Mouse (Mus musculus) heart, embryonic 11.5 days (tissue): ENCODE results near the gene Ndufs3. TPM values are rescaled to one million over a fixed set of nuclear protein-coding genes. Genes with fewer than 3 reads are reported as not detected.

Experiments
- ATAC-seq: fragments of 200-750 bp; cut with Nextera tagmentation; replicated peaks from 2 replicates; pipeline ENCODE4 v1.8.0; 2017; ENCODE audit warnings: moderate library complexity; ENCODE audit not compliant: insufficient number of reproducible peaks, low FRiP score, low TSS enrichment
- H3K27ac ChIP-seq: fragments of 300-500 bp; sonication (generic); 2 replicates; pipeline ENCODE4 v1.5.1; 2014; ENCODE audit warnings: mild to moderate bottlenecking, low read depth, low read length
- H3K27me3 ChIP-seq: fragments of 300-500 bp; sonication (generic); 2 replicates; pipeline ENCODE4 v1.6.1; 2014; ENCODE audit warnings: mild to moderate bottlenecking, low read length, mixed read lengths; ENCODE audit not compliant: control insufficient read depth, insufficient read depth
- H3K36me3 ChIP-seq: fragments of 300-500 bp; sonication (generic); 2 replicates; pipeline ENCODE4 v1.6.1; 2014; ENCODE audit warnings: mild to moderate bottlenecking, low read length, moderate library complexity, mixed read lengths; ENCODE audit not compliant: control insufficient read depth, insufficient read depth
- H3K4me1 ChIP-seq: fragments of 300-500 bp; sonication (generic); 2 replicates; pipeline ENCODE4 v1.6.1; 2014; ENCODE audit warnings: low read length; ENCODE audit not compliant: control insufficient read depth, insufficient read depth
- H3K4me2 ChIP-seq: fragments of 300-500 bp; sonication (generic); 2 replicates; pipeline ENCODE4 v1.6.1; 2014; ENCODE audit warnings: mild to moderate bottlenecking, moderate library complexity
- H3K4me3 ChIP-seq: fragments of 300-500 bp; sonication (generic); 2 replicates; pipeline ENCODE4 v1.5.1; 2014; ENCODE audit warnings: low read depth, low read length
- H3K9ac ChIP-seq: fragments of 300-500 bp; sonication (generic); 2 replicates; pipeline ENCODE4 v1.6.1; 2014; ENCODE audit warnings: mild to moderate bottlenecking, low read depth, low read length, moderate library complexity
- H3K9me3 ChIP-seq: fragments of 300-500 bp; sonication (generic); replicated peaks from 2 replicates; pipeline ENCODE4 v1.6.1; 2016; ENCODE audit warnings: low read length; ENCODE audit not compliant: control insufficient read depth
- WGBS: fragments of 180-500 bp; shearing (Covaris S2); extraction: QIAGEN DNeasy Blood & Tissue Kit; methylation state at CpG from one replicate; pipeline ENCODE4 v1.1.7; 2014; ENCODE audit not compliant: insufficient replicate concordance; 5-methylcytosine and 5-hydroxymethylcytosine counted together
- polyA plus RNA-seq: library from polyadenylated mRNA; unstranded; fragments of >200 nt; fragmentation: Nextera tagmentation; extraction: Ambion mirVana; gene quantifications from 2 replicates; pipeline ENCODE4 v1.2.1, GENCODE M21; 2014

Gene Ndufs3
- polyA plus RNA-seq, 1 experiment from 2014 or later, result 358 TPM

GRCm38 (mm10) chr2:90932273-90932672 is 27.6 kb upstream of the Ndufs3 start:
- Histone ChIP-seq H3K27ac (no peak overlapping the region), H3K4me1 (no peaks in the 10 kb centered on the region), H3K9ac (no peak overlapping the region), H3K36me3 (no peaks in the 10 kb centered on the region), H3K27me3 (no peaks in the 10 kb centered on the region), H3K4me3 (no peak overlapping the region), H3K9me3 (no peaks in the 10 kb centered on the region), H3K4me2 (no peak overlapping the region)
- ATAC-seq, result no peak
- 66% methylated on average over 2 of the region's 2 CpGs for WGBS

GRCm38 (mm10) chr2:90931829-90932228 is 27.2 kb upstream of the Ndufs3 start:
- 67% methylated on average over 8 of the region's 8 CpGs for WGBS
- Histone ChIP-seq H3K36me3 (no peaks in the 10 kb centered on the region), H3K9me3 (no peaks in the 10 kb centered on the region), H3K9ac (no peak overlapping the region), H3K4me1 (no peaks in the 10 kb centered on the region), H3K27me3 (no peaks in the 10 kb centered on the region), H3K4me2 (no peak overlapping the region), H3K4me3 (no peak overlapping the region), H3K27ac (no peak overlapping the region)
- no peak for ATAC-seq

- no peaks in the 10 kb centered on the region for H3K36me3 ChIP-seq
- H3K4me1 ChIP-seq, result no peaks in the 10 kb centered on the region
- ATAC-seq, result no peak
- no peak overlapping the region for H3K9ac ChIP-seq
- H3K9me3 ChIP-seq, result no peaks in the 10 kb centered on the region
- WGBS, result 82% methylated on average over 13 of the region's 13 CpGs
- no peaks in the 10 kb centered on the region for H3K27me3 ChIP-seq
- H3K4me3 ChIP-seq, result no peak overlapping the region
- H3K27ac ChIP-seq, result no peak overlapping the region
- H3K4me2 ChIP-seq, result no peak overlapping the region
Observed at GRCm38 (mm10) chr2:90928566-90928965, 23.9 kb upstream of the Ndufs3 start.

GRCm38 (mm10) chr2:90922636-90923035 is 18.0 kb upstream of the Ndufs3 start:
- H3K9ac ChIP-seq, result no peak overlapping the region
- H3K27me3 ChIP-seq, result no peaks in the 10 kb centered on the region
- no peak for ATAC-seq
- no peak overlapping the region for H3K27ac ChIP-seq
- H3K36me3 ChIP-seq, result no peaks in the 10 kb centered on the region
- no peak overlapping the region for H3K4me2 ChIP-seq
- no peaks in the 10 kb centered on the region for H3K9me3 ChIP-seq
- H3K4me3 ChIP-seq, result no peak overlapping the region
- no peaks in the 10 kb centered on the region for H3K4me1 ChIP-seq
- 89% methylated on average over 2 of the region's 2 CpGs for WGBS

- no peaks in the 10 kb centered on the region for H3K36me3 ChIP-seq
- H3K4me3 ChIP-seq, result no peak overlapping the region
- no peaks in the 10 kb centered on the region for H3K9me3 ChIP-seq
- H3K27ac ChIP-seq, result no peak overlapping the region
- H3K9ac ChIP-seq, result no peak overlapping the region
- WGBS, result 61% methylated on average over 1 of the region's 1 CpGs
- no peak for ATAC-seq
- H3K4me1 ChIP-seq, result peaks cover 3% of the 10 kb centered on the region; the same call in 1 of the 2 replicates
- no peaks in the 10 kb centered on the region for H3K27me3 ChIP-seq
- no peak overlapping the region for H3K4me2 ChIP-seq
Observed at GRCm38 (mm10) chr2:90921178-90921577, 16.6 kb upstream of the Ndufs3 start.

- ATAC-seq, result peak; percentile 55
- H3K9me3 ChIP-seq, result no peaks in the 10 kb centered on the region
- H3K27ac ChIP-seq, result peak overlapping the region; percentile 96
- H3K27me3 ChIP-seq, result no peaks in the 10 kb centered on the region
- 9% methylated on average over 16 of the region's 16 CpGs for WGBS
- H3K36me3 ChIP-seq, result peaks cover 2% of the 10 kb centered on the region; the same call in 1 of the 2 replicates
- peak overlapping the region; percentile 73 for H3K4me2 ChIP-seq
- H3K4me3 ChIP-seq, result peak overlapping the region; percentile 77
- peak overlapping the region; percentile 99 for H3K9ac ChIP-seq
- peaks cover 6% of the 10 kb centered on the region; the same call in 1 of the 2 replicates for H3K4me1 ChIP-seq
Observed at GRCm38 (mm10) chr2:90917999-90918698, 13.5 kb upstream of the Ndufs3 start.

- H3K4me3 ChIP-seq, result peak overlapping the region; percentile 77
- H3K4me2 ChIP-seq, result peak overlapping the region; percentile 73
- H3K4me1 ChIP-seq, result peaks cover 6% of the 10 kb centered on the region; the same call in 1 of the 2 replicates
- H3K9ac ChIP-seq, result peak overlapping the region; percentile 99
- H3K9me3 ChIP-seq, result no peaks in the 10 kb centered on the region
- under 1% methylated on average over 64 of the region's 73 CpGs for WGBS
- ATAC-seq, result peak; percentile 83
- peaks cover 4% of the 10 kb centered on the region; the same call in 1 of the 2 replicates for H3K36me3 ChIP-seq
- H3K27me3 ChIP-seq, result no peaks in the 10 kb centered on the region
- peak overlapping the region; percentile 96 for H3K27ac ChIP-seq
Observed at GRCm38 (mm10) chr2:90917233-90917998, 12.8 kb upstream of the Ndufs3 start.

GRCm38 (mm10) chr2:90916560-90917232 is 12.1 kb upstream of the Ndufs3 start:
- H3K9ac ChIP-seq, result peak overlapping the region; percentile 99
- peaks cover 6% of the 10 kb centered on the region; the same call in 1 of the 2 replicates for H3K4me1 ChIP-seq
- no peaks in the 10 kb centered on the region for H3K9me3 ChIP-seq
- H3K4me2 ChIP-seq, result peak overlapping the region; percentile 73
- H3K27ac ChIP-seq, result peak overlapping the region; percentile 96
- peak overlapping the region; percentile 77 for H3K4me3 ChIP-seq
- H3K27me3 ChIP-seq, result no peaks in the 10 kb centered on the region
- ATAC-seq, result peak; percentile 27; the same call in 1 of the 2 replicates
- 26% methylated on average over 7 of the region's 7 CpGs for WGBS
- H3K36me3 ChIP-seq, result peaks cover 4% of the 10 kb centered on the region; the same call in 1 of the 2 replicates
